Mouse (Mus musculus) kidney, postnatal 14 days (tissue): Measurements from ENCODE around the gene Agtrap.
"Not testable (repeated sequence)": the region's sequence is repeated elsewhere in the genome, so short reads cannot be mapped to it uniquely, and the experiment has no call there.

ENCODE experiments used
- DNase-seq: peaks from one replicate; pipeline ENCODE4 v3.0.0; 2022; ENCODE audit warnings: mixed read lengths

Gene Agtrap

DNA sequence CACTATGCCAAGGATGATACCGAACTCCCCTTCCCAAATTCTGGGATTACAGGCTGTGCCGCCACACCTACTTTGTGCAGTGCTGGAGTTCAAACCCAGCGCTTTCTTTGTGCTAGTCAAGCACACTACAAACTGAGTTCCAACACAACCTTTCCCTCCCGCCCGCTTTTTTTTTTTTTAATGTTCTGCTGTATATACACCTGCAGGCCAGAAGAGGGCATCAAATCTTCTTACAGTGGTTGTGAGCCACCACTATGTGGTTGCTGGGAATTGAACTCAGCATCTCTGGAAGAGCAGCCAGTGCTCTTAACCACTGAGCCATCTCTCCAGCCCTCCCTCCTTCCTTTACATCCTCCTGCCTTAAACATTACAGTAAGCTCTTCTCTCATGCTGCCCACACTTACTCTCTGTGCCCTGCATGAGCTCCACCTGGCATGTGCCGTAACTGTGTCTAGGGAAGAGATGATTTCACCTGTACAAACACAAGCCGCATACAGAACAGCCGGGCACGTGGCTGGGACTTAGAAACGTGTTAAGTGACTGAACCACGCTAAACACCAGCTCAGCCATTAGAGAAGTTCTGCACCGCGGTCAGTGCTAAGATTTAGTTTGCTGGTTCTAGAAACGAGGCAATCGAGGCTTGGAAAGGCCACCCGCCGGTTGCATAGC lies 13.2 kb downstream of the Agtrap start:
- no peak for DNase-seq

DNA sequence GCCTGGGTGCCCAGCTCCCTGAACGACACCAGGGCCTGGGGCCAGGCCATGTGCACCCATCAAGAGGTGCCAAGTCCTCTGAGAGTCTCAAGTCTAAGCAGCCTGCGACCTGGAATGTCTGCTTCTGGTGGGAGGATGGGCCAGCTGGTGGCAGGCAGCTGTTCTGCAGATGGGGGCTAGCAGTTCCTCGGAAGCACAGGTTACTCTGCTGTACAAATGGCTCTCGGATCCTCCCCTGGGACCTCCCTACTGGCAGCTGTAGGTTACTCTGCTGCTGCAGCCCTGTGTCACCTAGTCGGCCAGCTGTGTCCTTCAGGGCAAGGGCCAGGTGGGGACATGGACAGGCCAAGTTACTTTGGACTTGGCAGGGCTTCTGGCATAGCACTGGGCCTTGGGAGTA lies 16.3 kb downstream of the Agtrap start:
- DNase-seq = no peak

DNA sequence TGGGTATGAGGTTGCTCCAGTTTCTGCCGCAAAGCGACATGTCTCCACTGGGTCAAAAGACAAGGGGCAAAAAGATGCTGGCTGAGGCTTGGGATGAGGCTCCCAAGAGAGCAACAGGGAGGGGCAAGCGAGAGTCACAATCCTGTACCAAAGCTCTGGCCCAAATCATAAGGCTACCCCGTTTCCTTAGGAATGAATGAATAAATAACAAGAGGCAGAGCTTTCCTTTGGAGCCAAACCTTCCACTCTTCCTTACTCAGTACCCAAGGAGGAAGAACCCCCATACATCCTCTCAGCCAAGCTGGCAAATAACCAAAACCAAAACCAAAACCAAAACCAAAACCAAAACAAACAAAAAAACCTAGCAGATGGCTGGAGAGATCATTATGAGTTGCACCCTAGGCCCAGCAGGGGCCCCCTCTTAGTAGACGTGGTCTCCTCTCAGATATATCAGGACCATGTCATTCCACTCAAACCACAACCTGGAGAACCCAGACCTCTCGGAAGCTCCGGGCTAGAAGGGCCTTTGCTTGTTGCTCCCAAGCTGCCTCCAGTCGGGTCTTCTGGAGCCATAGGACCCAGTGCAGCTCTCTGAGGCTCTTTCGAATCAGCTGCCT lies 18.1 kb downstream of the Agtrap start:
- DNase-seq = no peak

DNA sequence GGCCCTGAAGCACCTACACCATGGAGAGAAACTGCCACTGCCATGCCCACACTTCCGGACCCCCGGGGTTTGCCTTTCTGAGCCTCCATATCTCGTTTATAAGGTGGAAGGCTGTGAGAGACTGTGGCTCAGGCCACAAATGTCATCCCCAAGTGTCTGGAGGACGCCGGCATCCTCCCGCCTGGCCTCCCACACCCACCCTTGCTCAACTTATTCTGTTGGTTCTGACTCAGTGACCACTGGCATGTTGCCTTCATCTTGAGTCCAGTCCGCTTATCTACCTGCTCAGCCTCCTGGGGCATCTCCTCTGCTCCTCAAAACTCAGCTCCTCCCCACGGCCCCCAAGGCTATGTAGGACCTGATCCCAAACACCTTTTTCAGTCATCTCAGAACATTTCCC lies 20.5 kb downstream of the Agtrap start:
- no peak for DNase-seq

DNA sequence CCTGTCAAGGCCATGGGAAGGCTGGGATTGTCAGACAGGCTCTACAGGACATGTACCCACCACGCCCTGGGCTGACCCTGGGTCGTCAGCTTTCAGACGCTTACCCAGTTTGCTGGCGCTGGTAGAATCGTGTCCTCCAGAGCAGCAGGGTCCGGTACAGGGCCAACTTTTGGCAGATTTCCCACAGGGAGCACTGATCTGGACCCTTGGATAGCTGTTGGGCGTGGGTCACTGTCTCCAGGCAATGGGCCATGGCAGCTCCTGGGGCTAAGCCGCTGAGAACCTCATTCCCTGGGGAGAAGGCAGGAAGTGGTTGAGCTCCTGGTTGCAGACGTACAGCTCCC lies 21.5 kb downstream of the Agtrap start:
- DNase-seq = peak; percentile 86

DNA sequence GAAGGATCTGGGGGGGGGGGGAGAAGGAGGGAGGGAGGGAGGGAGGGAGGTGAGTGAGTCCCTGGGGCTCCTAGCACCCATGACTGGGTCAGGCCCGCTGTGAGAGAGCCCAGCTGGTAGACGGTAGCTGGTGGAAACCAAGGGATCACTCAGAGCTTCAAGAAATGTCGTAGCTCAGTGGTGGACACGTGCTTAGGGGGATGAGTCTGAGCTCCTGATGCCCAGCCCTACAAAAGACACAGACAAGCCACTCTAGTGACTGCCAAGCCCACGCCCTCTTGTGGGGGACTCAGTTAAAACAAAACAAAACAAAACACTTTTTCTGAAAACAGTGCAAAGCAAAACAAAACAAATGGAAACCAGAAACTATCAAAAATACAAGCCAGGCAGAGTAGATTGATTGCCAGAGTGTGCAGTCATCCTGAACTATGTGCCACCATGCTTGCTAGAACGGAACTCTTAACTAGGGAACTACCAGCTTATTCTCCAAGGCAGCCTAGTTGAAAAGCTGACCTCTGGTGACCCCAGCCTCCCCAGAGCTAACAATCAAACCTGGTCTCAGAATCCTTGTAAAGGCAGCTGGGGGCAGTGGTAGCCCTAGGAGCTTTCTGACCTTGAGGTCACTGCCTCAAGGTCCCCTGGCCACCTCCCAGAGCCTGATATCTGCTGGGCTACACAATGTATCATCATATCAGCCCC lies 22.0 kb downstream of the Agtrap start:
- DNase-seq = peak; percentile 36

DNA sequence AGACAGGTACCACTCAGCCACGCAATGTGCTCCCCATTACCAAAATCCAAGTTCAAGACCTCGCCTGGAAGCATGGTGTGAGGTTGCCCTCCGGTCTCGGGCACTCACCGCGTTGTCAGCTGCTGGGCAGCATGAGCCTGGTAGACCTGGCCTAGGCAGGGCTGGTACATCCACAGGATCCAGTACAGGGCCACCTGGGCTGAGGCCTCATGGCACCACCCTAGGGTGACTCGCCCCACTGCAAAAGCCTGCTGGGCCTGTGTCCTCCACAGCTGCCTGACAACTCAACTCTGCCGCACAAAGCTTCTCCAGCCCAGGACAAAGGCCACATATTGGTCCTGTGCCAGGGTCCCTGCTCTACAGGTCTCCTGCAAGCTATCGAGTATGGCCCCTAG lies 26.7 kb downstream of the Agtrap start:
- DNase-seq = no peak

DNA sequence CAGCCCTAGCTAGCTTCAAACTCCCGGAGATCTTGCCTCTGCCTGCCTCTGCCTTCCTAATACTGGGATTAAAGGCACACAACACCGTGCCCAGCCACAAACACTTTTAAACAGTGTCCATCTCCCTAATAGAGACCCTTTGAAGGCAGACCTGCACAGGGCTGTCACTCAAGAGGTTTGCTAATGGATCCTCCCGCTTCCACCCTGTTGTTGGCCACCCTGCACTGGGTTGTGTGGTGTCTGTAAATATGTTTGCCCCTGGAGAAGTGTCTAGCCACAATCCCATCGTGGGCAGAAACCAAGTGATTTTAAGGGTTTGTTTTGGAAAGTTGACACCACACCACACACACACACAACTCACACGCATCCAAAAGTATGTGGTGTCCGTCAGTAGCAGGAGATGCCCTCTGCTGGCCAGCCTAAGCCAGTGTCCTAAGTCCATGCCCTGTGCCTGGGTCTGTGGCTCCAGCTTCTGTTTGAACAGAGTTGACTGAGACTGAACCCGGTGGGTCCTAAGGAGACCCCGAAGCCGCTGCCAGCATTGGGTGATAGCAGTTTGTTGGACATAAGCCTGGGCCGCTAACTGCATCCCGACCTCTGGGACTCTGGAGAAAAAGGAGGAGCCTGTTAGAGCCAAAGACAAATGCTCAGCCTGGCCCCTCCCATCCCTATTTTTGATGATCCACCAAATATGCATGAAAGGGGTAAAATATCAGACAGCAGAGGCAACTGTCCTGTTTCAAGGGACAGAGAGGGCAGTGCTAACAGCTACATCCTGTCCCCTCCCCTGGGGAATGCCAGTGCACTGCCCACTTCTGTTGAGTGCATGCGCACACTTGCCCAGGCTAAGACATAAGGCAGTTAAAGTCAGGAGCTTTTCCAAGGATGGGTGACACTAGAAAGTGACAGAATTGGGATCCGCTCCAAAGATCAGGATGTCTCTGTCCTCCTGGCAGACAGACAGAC lies 27.4 kb downstream of the Agtrap start:
- DNase-seq = peak; percentile 60

DNA sequence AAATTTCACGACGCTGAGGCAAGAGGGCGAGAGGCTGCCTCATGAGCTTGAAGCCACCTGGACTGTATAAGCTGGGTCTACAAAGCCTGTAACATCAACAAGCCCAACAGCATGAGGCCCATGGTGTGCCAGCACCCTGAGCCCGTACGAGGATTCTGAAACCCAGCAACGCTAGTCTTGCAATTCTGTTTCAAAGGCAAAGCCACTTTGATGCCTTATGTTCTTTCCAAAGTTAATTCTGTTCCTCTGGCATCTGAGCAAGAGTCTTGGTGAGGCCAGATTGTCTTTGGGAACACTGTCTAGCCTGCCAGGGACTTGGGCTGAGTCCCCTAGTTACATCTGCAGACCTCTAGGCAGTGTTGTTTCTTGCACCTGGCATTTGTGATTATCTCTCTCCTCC lies 28.8 kb downstream of the Agtrap start:
- no peak for DNase-seq

DNA sequence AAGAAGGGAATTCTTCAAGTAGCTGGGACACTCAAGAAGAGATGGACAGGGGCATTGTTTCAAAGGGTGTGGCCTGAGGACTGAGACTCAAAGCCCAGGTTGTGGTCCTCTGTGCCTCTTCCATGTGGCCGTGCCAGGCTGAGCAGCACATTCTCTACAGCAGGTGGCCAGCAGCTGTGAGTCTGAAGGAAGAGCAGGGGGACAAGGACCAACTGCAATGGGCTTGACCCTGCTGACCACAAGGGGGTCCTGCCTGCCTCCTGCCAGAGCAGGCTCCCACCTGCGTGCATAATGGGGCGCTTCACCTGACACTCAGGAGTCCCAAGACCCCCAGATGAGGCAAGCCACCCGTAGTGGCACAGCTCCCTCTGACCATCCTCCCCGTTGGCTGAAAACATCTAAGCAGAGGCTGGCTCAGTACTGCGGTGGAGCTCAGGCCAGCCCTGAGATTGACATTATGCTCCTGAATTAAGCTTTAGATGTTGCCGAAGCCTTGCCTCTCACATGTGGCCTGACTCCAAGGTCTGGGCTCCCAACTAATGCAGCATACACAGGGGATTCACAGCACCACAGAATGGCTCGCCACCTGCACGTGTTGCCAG lies 29.5 kb downstream of the Agtrap start:
- no peak for DNase-seq

DNA sequence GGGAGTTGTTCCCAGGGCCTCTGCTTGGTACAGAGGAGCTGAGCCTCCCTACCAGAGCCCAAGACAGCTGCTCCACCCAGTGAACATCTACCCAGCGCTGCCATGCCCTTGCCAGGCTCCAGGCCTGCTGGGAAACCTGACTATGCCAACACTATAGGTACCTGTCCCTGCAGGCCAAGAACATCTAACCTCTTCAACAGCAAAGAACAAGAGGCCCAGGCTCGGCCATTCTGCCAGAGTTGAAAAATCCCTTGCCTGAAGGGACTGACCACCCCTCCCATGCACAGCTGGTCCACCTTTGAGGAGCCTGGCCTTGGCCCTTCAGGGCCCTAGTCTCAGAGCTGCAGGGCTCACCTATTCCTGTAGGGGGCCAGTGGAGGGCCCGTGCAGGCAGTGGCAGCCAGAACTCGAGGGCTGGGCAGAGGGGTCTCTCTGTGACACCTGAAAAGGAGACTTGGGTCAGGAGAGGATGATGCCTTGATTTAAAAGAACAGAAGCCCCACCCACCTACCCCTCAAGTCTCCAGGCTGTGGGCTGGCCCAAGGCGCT lies 30.1 kb downstream of the Agtrap start:
- DNase-seq = no peak

DNA sequence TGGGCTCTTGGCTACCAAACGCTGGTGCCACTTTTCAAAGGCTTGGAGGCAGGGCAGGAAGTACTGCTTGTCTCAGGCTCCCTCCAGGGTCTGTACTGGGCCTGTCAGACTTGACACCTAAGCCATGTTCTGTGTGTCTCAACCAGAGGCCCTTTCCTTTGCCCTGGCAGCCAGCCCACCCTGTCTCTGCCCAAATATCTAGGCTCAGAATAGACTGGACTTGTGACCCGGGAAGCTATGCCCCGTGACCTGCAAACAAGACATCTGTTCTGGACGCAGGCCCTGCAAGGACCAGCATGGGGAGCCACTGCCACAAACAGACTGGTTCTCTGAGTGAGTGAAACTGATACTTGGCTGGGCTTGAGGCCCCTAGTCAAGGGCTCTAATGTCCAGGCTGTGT lies 31.0 kb downstream of the Agtrap start:
- peak; percentile 78 for DNase-seq

DNA sequence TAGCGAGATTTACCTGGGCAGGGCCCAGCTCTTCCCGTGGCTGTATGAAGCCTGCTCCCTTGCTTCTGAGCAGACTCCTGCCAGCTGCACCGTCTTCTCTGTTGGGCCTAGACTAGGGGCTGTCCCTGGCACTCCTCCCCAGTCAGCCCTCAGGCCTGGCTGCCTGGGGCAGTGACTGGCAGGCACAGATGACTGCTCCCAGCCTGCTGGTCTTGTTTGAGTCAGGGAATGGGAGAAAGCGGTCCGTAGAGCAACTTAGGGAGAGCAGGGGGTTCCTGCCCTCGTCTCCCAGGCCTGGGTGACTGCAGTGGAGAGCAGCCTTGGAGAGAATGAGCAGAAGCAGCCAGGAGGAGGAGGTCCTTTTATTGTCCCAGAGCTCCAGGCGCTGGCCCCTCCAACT lies 31.6 kb downstream of the Agtrap start:
- peak; percentile 24 for DNase-seq

DNA sequence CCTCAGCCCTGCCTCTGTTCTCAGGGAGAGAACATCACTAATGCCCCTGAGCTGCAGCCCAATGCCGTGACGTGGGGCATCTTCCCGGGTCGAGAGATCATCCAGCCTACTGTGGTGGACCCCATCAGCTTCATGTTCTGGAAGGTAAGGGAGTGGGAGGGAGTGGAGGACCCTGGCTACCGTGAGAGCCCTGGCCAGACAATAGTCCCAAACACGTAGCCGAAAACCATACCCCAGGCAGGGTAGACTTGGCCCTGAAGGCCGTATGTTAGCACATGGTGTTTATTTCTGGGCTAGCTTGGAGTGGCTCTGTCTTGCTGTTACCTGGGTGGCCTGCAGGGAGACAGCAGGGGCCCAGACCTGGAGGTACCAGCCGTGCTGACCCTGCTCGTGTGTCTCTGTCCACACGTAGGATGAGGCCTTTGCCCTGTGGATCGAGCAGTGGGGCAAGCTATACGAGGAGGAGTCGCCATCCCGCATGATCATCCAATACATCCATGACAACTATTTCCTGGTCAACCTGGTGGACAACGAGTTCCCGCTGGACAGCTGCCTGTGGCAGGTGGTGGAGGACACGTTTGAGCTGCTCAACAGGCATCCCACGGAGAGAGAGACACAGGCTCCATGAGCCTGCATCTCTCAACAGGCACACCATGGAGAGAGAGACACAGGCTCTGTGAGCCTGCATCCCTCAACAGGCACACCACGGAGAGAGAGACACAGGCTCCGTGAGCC lies 32.7 kb downstream of the Agtrap start:
- DNase-seq = no peak

DNA sequence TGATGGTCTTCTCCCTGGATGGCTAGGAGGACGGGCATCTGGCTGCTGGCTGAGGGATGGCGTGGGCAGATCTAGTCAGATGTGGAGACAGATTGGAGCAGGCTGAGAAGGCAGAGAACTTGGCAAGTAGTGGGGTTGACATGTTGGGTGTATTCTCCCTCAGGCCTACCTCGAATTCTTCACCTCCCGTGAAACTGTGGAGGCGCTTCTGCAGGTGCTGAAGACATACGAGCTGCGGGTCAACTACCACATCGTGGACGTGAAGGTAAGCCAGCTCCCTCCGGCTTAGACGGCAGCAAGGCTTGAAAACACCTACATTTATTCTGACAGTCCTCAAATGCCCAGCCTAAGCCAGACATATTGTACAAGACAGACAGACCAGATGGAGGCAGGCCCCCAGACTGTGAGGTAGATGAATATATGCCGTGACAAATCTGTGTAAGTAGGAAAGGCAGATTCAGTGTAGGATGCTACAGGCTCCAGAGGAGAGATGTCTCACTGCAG lies 34.4 kb downstream of the Agtrap start:
- no peak for DNase-seq

DNA sequence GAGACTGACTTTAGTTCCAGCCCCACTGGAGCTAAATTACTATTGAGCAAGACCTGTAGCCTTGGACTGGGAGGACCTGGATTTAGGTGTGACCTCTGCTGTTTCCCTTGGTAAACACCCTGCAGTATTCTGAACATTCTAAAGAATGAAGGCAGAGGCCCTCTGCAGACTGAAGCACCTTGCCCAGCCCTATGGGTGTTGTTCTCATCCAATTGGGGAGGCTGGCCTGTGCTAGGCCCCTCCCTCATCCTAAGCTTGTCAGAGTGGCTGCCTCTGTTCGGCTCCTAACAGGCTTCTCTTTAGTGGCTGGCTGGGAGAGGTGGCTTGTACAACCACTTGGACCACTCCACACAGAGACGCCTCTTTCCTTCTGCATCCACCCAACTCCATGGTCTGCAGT lies 34.9 kb downstream of the Agtrap start:
- no peak for DNase-seq

DNA sequence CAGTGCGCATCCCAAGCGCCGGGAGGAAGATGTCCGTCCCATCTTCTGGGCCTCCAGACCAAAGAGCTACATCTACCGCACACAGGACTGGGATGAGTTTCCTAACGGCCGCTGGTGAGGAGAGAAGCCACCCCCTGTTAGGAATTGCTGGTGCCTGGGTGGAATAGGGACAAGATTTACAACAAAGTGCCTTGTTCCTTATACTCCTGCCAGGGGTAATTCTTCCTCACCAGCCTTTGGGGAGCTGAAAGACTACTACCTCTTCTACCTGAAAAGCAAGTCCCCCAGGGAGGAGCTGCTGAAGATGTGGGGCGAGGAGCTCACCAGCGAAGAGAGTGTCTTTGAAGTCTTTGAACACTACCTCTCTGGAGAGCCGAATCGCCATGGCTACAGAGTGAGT lies 35.9 kb downstream of the Agtrap start:
- DNase-seq = no peak

DNA sequence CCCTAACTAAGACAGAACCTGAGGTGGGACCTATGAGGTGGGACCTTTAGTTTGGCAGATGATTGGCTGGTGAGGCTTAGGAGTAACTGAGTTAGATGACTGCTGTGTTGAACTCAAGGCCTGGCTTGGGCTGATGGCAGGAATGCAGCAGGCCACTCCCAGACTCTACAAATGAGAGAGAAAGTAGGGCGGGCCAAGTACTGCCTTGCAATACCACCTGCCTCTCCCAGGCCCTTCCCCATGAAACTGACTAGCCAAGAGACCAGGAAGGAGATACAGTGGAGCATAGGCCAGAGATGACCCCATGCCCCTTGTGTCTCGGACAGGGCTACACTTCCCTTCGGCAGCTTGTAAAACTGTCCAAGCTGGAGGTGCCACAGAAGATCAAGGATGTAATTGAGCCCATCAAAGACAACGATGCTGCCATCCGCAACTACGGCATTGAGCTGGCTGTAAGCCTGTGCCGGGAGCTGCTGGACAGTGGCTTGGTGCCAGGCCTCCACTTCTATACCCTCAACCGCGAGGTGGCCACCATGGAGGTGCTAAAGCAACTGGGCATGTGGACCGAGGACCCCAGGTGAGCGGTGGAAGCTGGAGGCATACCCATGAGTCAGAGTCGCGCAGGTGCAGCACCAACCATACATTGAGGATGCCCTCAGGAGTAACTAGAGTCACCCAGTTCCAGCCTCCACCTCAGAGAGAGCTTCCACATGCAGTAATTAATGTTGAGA lies 36.6 kb downstream of the Agtrap start:
- no peak for DNase-seq

DNA sequence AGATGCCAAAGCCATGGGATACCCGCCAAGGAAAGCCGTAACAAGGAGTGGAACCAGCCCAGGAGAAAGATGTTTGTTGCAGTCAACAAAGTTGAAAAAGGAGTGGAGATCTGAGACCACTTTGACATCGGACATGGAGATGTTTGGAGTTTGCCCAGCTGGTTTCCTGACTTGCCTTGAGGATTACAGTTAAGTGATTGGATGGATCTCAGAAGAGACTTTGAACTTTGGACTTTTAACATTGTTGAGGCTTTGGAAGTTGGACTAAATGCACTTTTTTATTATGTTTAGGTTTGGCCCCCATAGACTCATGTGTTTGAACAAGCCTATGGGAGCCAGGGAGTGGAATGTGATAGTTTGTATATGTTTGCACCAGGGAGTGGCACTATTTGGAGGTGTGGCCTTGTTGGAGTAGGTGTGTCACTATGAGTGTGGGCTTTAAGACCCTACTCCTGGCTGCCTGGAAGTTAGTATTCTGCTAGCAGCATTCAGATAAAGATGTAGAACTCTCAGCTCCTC lies 37.4 kb downstream of the Agtrap start:
- not testable (repeated sequence) for DNase-seq

DNA sequence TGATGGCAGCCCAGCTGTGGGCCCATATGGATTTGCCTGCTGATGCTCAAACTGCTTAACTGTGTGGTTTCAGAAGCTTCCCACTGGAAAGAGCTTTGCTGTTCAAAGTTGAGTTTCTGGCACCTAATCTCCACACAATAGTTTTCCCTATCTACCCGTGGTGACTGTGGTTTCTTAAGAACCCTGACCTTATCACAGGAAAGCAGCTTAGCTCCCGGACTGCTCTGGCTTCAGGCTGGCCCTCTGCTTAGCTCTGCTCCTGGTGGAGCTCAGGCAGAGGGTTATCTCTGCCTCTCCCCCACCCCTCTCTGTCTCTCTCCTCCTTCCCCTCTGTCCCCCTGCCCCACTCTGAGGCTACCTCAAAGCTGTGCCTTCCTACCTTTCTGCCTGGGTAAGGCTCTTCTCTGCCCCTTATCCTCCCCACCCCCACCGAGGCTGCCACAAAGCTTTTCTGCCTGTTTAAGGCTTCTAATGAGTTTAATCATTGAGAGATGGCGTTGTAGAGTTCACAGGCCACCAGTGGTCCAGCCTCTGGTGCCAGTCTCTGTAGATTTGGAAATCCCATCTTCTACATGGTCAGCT lies 41.3 kb downstream of the Agtrap start:
- DNase-seq = no peak
